Mouse (Mus musculus): Measurements from ENCODE around the gene Ppp1r3a. TPM values are rescaled to one million over a fixed set of nuclear protein-coding genes. Genes with fewer than 3 reads are reported as not detected.

Ppp1r3a gene
- polyA plus RNA-seq, 1 experiment, result not detected

DNA sequence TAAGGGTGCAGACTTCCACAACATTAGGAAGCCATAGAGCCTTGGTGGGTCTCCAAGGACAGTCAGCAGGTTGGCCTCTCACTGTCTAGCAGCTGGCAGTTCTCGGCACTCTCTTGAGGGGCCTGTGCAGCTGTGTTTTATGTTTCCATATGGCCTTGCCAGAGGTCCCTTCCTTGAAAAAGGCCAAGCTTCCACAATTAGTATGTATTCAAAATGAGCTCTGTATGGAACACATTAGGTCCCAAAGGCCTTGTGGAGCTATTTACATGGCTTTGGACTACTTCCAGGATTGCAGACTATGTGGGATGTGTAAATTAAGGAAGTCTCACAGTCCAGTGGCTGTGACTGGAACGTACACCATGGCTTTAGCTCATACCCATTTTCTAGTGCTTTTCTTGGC, 8.1 kb downstream of the Ppp1r3a start:
- Histone ChIP-seq H3K36me3 (ENCODE audit: control insufficient read depth, insufficient read depth, low read length) (no peaks in the 10 kb centered on the region), H3K27ac (ENCODE audit: insufficient read depth, low read depth, low read length) (no peak overlapping the region), H3K4me1 (ENCODE audit: control insufficient read depth, insufficient read depth, insufficient read length, low read length) (no peaks in the 10 kb centered on the region), H3K27me3 (ENCODE audit: control insufficient read depth, insufficient read depth, low read length) (no peaks in the 10 kb centered on the region), H3K4me3 (ENCODE audit: low read depth, low read length) (no peak overlapping the region)
- whole genome bisulfite sequencing, result 72% methylated on average over 2 of the region's 2 CpGs
- TF ChIP-seq POLR2A (IDR thresholded peaks at IDR 0.05; ENCODE audit: low read depth, low read length) (no peak), CTCF (IDR thresholded peaks at IDR 0.05; ENCODE audit: extremely low read depth, insufficient read length, insufficient replicate concordance, low read depth, low read length) (no peak)

DNA sequence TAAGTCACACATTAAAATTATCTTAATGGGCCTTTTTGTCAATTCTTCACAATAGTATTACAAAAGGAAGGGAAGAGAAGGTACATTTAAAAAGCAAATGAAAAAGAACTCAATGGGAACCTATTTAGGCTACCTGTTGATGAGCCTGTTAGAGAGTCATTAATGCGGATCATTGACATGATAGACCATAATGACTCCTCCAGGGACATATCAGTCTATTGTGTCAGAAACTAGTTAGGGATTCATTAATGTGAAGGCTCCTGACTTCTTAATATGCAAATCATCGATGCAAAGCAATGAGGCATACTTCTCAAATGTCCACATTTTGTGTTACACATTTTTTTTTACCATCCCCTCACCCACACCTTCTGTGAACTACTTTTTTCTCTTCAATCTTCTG, 19.1 kb downstream of the Ppp1r3a start:
- WGBS, result 87% methylated on average over 2 of the region's 2 CpGs
- H3K27ac ChIP-seq (ENCODE audit: insufficient read depth, low read depth, low read length), result no peak overlapping the region
- H3K4me3 ChIP-seq (ENCODE audit: low read depth, low read length), result no peak overlapping the region
- no peaks in the 10 kb centered on the region for H3K27me3 ChIP-seq (ENCODE audit: control insufficient read depth, insufficient read depth, low read length)
- TF ChIP-seq CTCF (IDR thresholded peaks at IDR 0.05; ENCODE audit: extremely low read depth, insufficient read length, insufficient replicate concordance, low read depth, low read length), result no peak
- no peaks in the 10 kb centered on the region for H3K4me1 ChIP-seq (ENCODE audit: control insufficient read depth, insufficient read depth, insufficient read length, low read length)
- H3K36me3 ChIP-seq (ENCODE audit: control insufficient read depth, insufficient read depth, low read length), result no peaks in the 10 kb centered on the region

GRCm38 (mm10) chr6:14731011-14731410, 24.1 kb downstream of the Ppp1r3a start:
- no peak overlapping the region for H3K27ac ChIP-seq (ENCODE audit: insufficient read depth, low read depth, low read length)
- H3K4me3 ChIP-seq (ENCODE audit: low read depth, low read length), result no peak overlapping the region
- H3K36me3 ChIP-seq (ENCODE audit: control insufficient read depth, insufficient read depth, low read length), result no peaks in the 10 kb centered on the region
- 55% methylated on average over 5 of the region's 5 CpGs for WGBS
- no peaks in the 10 kb centered on the region for H3K27me3 ChIP-seq (ENCODE audit: control insufficient read depth, insufficient read depth, low read length)
- H3K4me1 ChIP-seq (ENCODE audit: control insufficient read depth, insufficient read depth, insufficient read length, low read length), result no peaks in the 10 kb centered on the region
- no peak for TF ChIP-seq POLR2A (IDR thresholded peaks at IDR 0.05; ENCODE audit: low read depth, low read length)
- TF ChIP-seq CTCF (IDR thresholded peaks at IDR 0.05; ENCODE audit: extremely low read depth, insufficient read length, insufficient replicate concordance, low read depth, low read length), result no peak

- TF ChIP-seq CTCF (IDR thresholded peaks at IDR 0.05; ENCODE audit: extremely low read depth, insufficient read length, insufficient replicate concordance, low read depth, low read length) (no peak), POLR2A (IDR thresholded peaks at IDR 0.05; ENCODE audit: low read depth, low read length) (no peak)
- no peaks in the 10 kb centered on the region for H3K4me1 ChIP-seq (ENCODE audit: control insufficient read depth, insufficient read depth, insufficient read length, low read length)
- no peaks in the 10 kb centered on the region for H3K36me3 ChIP-seq (ENCODE audit: control insufficient read depth, insufficient read depth, low read length)
- 69% methylated on average over 4 of the region's 4 CpGs for WGBS
- no peaks in the 10 kb centered on the region for H3K27me3 ChIP-seq (ENCODE audit: control insufficient read depth, insufficient read depth, low read length)
- H3K27ac ChIP-seq (ENCODE audit: insufficient read depth, low read depth, low read length), result no peak overlapping the region
- H3K4me3 ChIP-seq (ENCODE audit: low read depth, low read length), result no peak overlapping the region
Observed at GRCm38 (mm10) chr6:14720772-14721414, 34.2 kb downstream of the Ppp1r3a start.

DNA sequence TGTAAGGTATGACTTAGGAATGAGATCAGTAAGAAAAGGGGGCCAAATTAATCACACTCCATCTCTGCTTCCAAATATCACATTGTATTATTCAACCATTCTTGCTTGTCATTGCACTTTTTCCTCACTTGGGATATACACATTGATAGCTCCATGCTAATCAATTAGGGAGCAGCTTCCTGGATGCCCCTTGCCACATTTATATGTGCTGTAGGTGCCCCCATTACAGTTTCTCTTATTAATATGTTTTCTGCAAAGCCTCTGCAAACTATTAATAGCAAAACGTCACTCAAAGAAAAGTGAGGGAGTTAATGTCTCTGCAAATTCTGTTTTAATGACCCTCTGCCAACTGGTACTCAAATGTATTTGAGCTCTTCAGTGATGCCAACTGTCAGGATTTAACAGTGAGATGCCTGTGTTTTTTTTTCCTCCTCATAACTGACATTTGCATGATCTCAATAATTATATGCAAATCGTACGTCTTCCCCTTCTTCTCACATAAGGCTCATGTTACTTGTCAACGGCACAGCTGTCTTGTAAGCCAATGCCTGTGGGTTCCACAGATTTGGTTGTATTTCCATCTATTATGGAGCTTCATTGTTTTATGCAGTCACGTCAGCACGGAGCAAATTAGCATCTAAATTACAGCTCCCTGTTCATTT, 34.8 kb downstream of the Ppp1r3a start:
- Histone ChIP-seq H3K36me3 (ENCODE audit: control insufficient read depth, insufficient read depth, low read length) (no peaks in the 10 kb centered on the region), H3K4me1 (ENCODE audit: control insufficient read depth, insufficient read depth, insufficient read length, low read length) (no peaks in the 10 kb centered on the region), H3K27ac (ENCODE audit: insufficient read depth, low read depth, low read length) (no peak overlapping the region), H3K4me3 (ENCODE audit: low read depth, low read length) (no peak overlapping the region), H3K27me3 (ENCODE audit: control insufficient read depth, insufficient read depth, low read length) (no peaks in the 10 kb centered on the region)
- TF ChIP-seq POLR2A (IDR thresholded peaks at IDR 0.05; ENCODE audit: low read depth, low read length) (no peak), CTCF (IDR thresholded peaks at IDR 0.05; ENCODE audit: extremely low read depth, insufficient read length, insufficient replicate concordance, low read depth, low read length) (no peak)
- WGBS, result 86% methylated on average over 6 of the region's 6 CpGs

GRCm38 (mm10) chr6:14715129-14715989, 39.7 kb downstream of the Ppp1r3a start:
- TF ChIP-seq POLR2A (IDR thresholded peaks at IDR 0.05; ENCODE audit: low read depth, low read length), result no peak
- no peak for TF ChIP-seq CTCF (IDR thresholded peaks at IDR 0.05; ENCODE audit: extremely low read depth, insufficient read length, insufficient replicate concordance, low read depth, low read length)
- WGBS, result 48% methylated on average over 4 of the region's 4 CpGs

GRCm38 (mm10) chr6:14712146-14712545, 42.9 kb downstream of the Ppp1r3a start:
- TF ChIP-seq CTCF (IDR thresholded peaks at IDR 0.05; ENCODE audit: extremely low read depth, insufficient read length, insufficient replicate concordance, low read depth, low read length) (no peak), POLR2A (IDR thresholded peaks at IDR 0.05; ENCODE audit: low read depth, low read length) (no peak)
- Histone ChIP-seq H3K4me3 (ENCODE audit: low read depth, low read length) (no peak overlapping the region), H3K4me1 (ENCODE audit: control insufficient read depth, insufficient read depth, insufficient read length, low read length) (no peaks in the 10 kb centered on the region), H3K36me3 (ENCODE audit: control insufficient read depth, insufficient read depth, low read length) (no peaks in the 10 kb centered on the region), H3K27ac (ENCODE audit: insufficient read depth, low read depth, low read length) (no peak overlapping the region), H3K27me3 (ENCODE audit: control insufficient read depth, insufficient read depth, low read length) (no peaks in the 10 kb centered on the region)
- WGBS, result 19% methylated on average over 2 of the region's 2 CpGs

More at GRCm38 (mm10) chr6:14715129-14715989, 39.7 kb downstream of the Ppp1r3a start:
- no peaks in the 10 kb centered on the region for H3K4me1 ChIP-seq (ENCODE audit: control insufficient read depth, insufficient read depth, insufficient read length, low read length)
- H3K4me3 ChIP-seq (ENCODE audit: low read depth, low read length), result no peak overlapping the region
- H3K36me3 ChIP-seq (ENCODE audit: control insufficient read depth, insufficient read depth, low read length), result no peaks in the 10 kb centered on the region
- H3K27me3 ChIP-seq (ENCODE audit: control insufficient read depth, insufficient read depth, low read length), result no peaks in the 10 kb centered on the region
- no peak overlapping the region for H3K27ac ChIP-seq (ENCODE audit: insufficient read depth, low read depth, low read length)

Measured in small intestine, adult 2 months (tissue).